Mouse (Mus musculus): ENCODE results near the gene Spdl1.

DNA sequence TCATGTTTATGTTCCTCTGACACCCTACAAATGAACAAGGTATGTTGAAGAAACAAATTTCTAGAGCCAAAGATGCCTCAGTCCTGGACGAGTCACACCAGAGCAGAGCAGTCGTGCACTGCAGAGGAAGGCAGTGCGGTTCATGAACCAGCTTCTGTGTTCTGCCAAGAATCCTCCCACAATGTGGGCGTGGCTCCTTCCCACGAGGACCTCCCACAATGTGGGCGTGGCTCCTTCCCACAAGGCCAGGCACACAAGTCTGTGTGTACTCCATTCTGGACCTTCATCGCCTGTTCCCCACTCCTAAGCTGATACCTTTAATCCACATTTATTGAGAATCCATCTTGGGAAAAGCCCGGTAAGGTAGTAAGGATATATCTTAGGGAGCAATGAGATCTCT is 41.6 kb downstream of the Spdl1 start:
- TF ChIP-seq CTCF (IDR thresholded peaks at IDR 0.05; ENCODE audit: low read depth) (no peak), EP300 (IDR thresholded peaks at IDR 0.05; ENCODE audit: low read depth) (no peak)
